In genomic region chr11:77355055-77355454, GRCm38 (mm10) we compare ENCODE assay signal across 1 mouse cellular context.
TF ChIP-seq lines count a peak whose summit lies in the region.

No protein-coding gene starts in this region.

TF ChIP-seq in CH12.LX, 34 proteins besides CTCF, POLR2A, EP300 and RAD21 (continued from another document):
- TF ChIP-seq MAFK (IDR thresholded peaks at IDR 0.05; ENCODE audit: insufficient replicate concordance, low read length): 0 out of 2 replicates have a peak, but pooled peaks have one; percentile 5
- TF ChIP-seq ELF1 (IDR thresholded peaks at IDR 0.05; ENCODE audit: low read depth, low read length): 0 out of 2 replicates have a peak, but pooled peaks have one; percentile 23
- TF ChIP-seq RCOR1 (conservative IDR thresholded peaks at IDR 0.05; ENCODE audit: low read depth, low read length): peak; percentile 81; the same call in 1 of the 2 replicates
- no peak for TF ChIP-seq HCFC1 (IDR thresholded peaks at IDR 0.05; ENCODE audit: low read depth, low read length)
- no peak for TF ChIP-seq JUN (IDR thresholded peaks at IDR 0.05; ENCODE audit: insufficient read depth, low read depth, low read length)
- peak; percentile 73 for TF ChIP-seq ETS1 (conservative IDR thresholded peaks at IDR 0.05; ENCODE audit: low read depth, low read length)
- TF ChIP-seq ZKSCAN1 (IDR thresholded peaks at IDR 0.05; ENCODE audit: borderline replicate concordance, low read depth, low read length): peak; percentile 75; the same call in 1 of the 2 replicates
- TF ChIP-seq MAX (IDR thresholded peaks at IDR 0.05; ENCODE audit: low read length): no peak
- TF ChIP-seq USF1 (IDR thresholded peaks at IDR 0.05; ENCODE audit: low read depth, low read length): no peak
- TF ChIP-seq CHD1 (IDR thresholded peaks at IDR 0.05; ENCODE audit: low read depth, low read length): no peak
- TF ChIP-seq MXI1 (IDR thresholded peaks at IDR 0.05; ENCODE audit: low read depth, low read length): no peak
- peak; percentile 57 for TF ChIP-seq TCF12 (IDR thresholded peaks at IDR 0.05; ENCODE audit: low read depth, low read length)
- no peak for TF ChIP-seq NELFE (IDR thresholded peaks at IDR 0.05; ENCODE audit: low read depth, low read length)
- no peak for TF ChIP-seq TBP (conservative IDR thresholded peaks at IDR 0.05; ENCODE audit: low read depth, low read length)
- peak; percentile 74; the same call in 1 of the 2 replicates for TF ChIP-seq SIN3A (IDR thresholded peaks at IDR 0.05; ENCODE audit: low read length)
